Mouse (Mus musculus) lung, adult 2 months (tissue): ENCODE data around the gene Selenbp1. TPM values are rescaled to one million over a fixed set of nuclear protein-coding genes. Genes with fewer than 3 reads are reported as not detected.

Experiments used
- DNase-seq: peaks from one replicate; pipeline ENCODE4 v3.0.0; 2022
- H3K4me1 ChIP-seq: fragments of 200-500 bp; 2 replicates; pipeline ENCODE4 v1.6.1; 2011; ENCODE audit warnings: low read length; ENCODE audit not compliant: control insufficient read depth, insufficient read depth
- H3K4me3 ChIP-seq: fragments of 200-500 bp; replicated peaks from 2 replicates; pipeline ENCODE3; 2011; ENCODE audit warnings: low read depth, mild to moderate bottlenecking, control low read depth, low read length; ENCODE audit errors: extremely low read depth
- CTCF ChIP-seq: fragments of 200-500 bp; IDR thresholded peaks from 2 replicates; pipeline ENCODE4 v1.5.1; 2011; ENCODE audit warnings: mild to moderate bottlenecking, low read length, control low read depth; ENCODE audit not compliant: insufficient read depth
- POLR2A ChIP-seq: fragments of 200-500 bp; IDR thresholded peaks from 2 replicates; pipeline ENCODE4 v1.6.1; 2011; ENCODE audit warnings: low read depth, mild to moderate bottlenecking, control low read depth, low read length, borderline replicate concordance; ENCODE audit errors: extremely low read depth
- WGBS: fragments of 180-500 bp; shearing (Covaris S2); methylation state at CpG from one replicate; pipeline ENCODE4 v1.1.7; 2018; 5-methylcytosine and 5-hydroxymethylcytosine counted together
- polyA plus RNA-seq: library from polyadenylated mRNA; depleted of rRNA; stranded (reverse); fragments of >200 nt; gene quantifications from 2 replicates; pipeline ENCODE4 v1.2.3, GENCODE M21; 2012

Selenbp1 gene
- polyA plus RNA-seq, 1 experiment = 921 TPM

- TF ChIP-seq POLR2A = no peak
- TF ChIP-seq CTCF = no peak
- 7% methylated on average over 9 of the region's 9 CpGs for WGBS
These were observed 20.5 kb downstream of the Selenbp1 start for GRCm38 (mm10) chr3:94953384-94953763.

DNA sequence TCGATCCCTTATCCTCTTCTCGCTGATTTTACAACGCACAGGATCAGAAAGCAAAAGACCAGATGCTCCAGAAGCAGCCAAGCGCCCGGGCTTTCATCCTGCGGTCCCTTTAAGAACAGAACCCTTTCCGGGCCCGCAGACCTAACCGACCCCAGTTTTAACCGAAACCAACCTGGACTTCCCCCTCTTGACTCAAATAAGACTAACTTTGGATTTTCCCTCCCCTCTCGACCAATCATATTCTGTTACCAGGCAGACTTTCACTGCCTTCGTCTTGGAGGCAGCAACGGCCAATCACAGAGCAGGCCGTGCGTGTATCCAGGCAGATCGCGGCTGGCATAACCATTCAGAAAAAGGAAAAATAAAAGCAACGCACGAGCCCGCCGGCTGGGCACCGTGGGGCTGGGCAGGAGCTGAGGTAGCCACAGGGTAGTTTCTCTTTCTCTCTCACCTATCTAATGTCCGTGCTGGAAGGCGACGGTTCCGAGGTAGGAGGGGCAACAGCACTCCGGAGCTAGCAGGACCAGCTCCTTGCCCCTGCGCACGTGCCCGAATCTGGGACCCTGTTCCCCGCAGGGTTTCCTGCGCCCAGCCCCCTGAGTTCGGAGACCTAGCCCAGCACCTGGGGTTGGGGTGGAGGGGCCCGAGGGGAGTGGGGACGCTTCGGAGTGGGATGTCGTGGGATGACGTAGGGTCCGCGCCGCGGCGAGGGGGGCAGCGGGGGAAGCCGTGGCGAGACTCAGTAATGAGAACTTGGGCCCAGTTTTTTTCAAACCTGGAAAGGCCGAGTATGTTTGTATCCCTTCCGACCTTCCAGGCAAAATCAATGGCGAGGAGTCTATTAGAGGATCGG, 21.1 kb downstream of the Selenbp1 start, which contains the start of gene Rfx5:
Gene Rfx5, plus strand, starts transcription at position 312 of the 853 bp plus-strand sequence.
- under 1% methylated on average over 50 of the region's 50 CpGs for WGBS
- TF ChIP-seq CTCF (no peak), POLR2A (peak; percentile 74; the same call in 1 of the 2 replicates)
- peak; percentile 91 for DNase-seq
- Histone ChIP-seq H3K4me1 (peaks cover 6% of the 10 kb centered on the region), H3K4me3 (peak within 1 kb of the TSS; percentile 89)

More at GRCm38 (mm10) chr3:94953384-94953763, 20.5 kb downstream of the Selenbp1 start:
- Histone ChIP-seq H3K4me3 (peak overlapping the region; percentile 89), H3K4me1 (peaks cover 6% of the 10 kb centered on the region)
- no peak for DNase-seq

- peaks cover 6% of the 10 kb centered on the region; the same call in 1 of the 2 replicates for H3K4me1 ChIP-seq
- DNase-seq = no peak
- H3K4me3 ChIP-seq = no peak overlapping the region
- TF ChIP-seq CTCF = no peak
- no peak for TF ChIP-seq POLR2A
- 90% methylated on average over 8 of the region's 8 CpGs for WGBS
These were observed 25.4 kb downstream of the Selenbp1 start for GRCm38 (mm10) chr3:94958295-94958694.

DNA sequence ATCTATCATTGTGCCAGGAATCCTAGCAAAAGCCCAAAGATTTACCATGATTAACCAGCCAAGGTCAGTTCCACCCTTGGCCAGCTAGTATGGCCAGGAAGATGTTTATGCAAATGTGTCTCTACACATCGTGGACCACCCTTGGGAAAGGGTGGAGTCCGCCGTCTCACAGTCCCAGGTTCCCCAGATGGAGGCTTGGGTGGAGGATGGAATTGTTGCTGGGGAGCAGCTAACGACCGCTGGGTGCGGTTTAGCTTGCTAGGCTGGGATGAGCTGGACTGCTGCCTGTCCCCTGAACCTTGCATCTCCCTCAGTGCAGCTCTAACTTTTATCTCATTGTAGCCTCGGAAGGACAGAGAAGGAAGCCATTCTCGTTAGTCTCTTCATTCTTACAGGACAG, 27.0 kb downstream of the Selenbp1 start:
- DNase-seq = no peak
- no peak overlapping the region for H3K4me3 ChIP-seq
- TF ChIP-seq POLR2A (no peak), CTCF (no peak)
- WGBS = 47% methylated on average over 8 of the region's 8 CpGs
- H3K4me1 ChIP-seq = peaks cover 3% of the 10 kb centered on the region; the same call in 1 of the 2 replicates

DNA sequence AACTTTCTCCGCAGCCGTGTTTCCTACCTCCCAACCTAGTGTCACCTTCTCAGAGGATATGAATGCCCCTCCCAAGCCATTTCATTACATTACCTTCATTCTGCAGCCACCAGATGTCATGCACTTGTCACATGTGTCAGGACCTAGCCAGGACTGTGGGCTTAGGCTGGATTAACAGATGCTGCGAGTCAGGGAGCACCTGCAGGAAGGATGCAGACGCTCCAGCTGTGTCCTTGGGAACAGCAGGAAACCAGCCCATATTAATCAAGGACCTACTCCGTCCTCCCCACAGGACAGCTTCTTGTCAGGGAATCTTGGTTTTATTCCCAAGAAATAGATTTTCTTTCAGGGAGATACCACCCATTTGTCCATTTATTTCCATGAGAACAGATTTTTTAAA, 27.5 kb downstream of the Selenbp1 start:
- TF ChIP-seq POLR2A = peak; percentile 14; the same call in 1 of the 2 replicates
- no peak for TF ChIP-seq CTCF
- Histone ChIP-seq H3K4me1 (no peaks in the 10 kb centered on the region), H3K4me3 (no peak overlapping the region)
- WGBS = 53% methylated on average over 5 of the region's 5 CpGs
- no peak for DNase-seq

GRCm38 (mm10) chr3:94964989-94965388, 32.1 kb downstream of the Selenbp1 start:
- DNase-seq = no peak
- 97% methylated on average over 1 of the region's 1 CpGs for WGBS
- TF ChIP-seq CTCF = no peak
- no peak for TF ChIP-seq POLR2A

GRCm38 (mm10) chr3:94965878-94966277, 33.0 kb downstream of the Selenbp1 start:
- Histone ChIP-seq H3K4me3 (no peak overlapping the region), H3K4me1 (no peaks in the 10 kb centered on the region)
- TF ChIP-seq CTCF = no peak
- TF ChIP-seq POLR2A = no peak
- 57% methylated on average over 1 of the region's 1 CpGs for WGBS
- no peak for DNase-seq

More at GRCm38 (mm10) chr3:94964989-94965388, 32.1 kb downstream of the Selenbp1 start:
- H3K4me1 ChIP-seq = no peaks in the 10 kb centered on the region
- H3K4me3 ChIP-seq = no peak overlapping the region

DNA sequence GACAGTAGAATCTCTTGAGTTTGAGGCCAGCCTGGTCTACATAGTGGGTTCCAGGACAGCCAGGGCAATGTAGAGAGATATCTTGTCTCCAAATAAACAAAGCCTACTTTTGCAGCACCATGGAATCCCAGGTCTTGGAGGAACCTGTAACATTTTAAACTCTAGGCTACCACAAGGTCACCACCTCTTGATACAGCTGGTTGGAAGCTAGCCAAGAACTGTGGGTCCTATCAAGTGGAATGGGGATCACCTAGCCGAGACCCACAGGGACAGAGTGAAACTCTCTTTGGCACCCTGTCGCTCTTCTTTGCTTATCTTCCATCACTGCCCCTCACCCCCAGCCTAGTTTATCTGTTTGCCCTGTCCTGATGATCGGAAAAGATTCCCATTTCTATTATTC, 39.7 kb downstream of the Selenbp1 start:
- 85% methylated on average over 3 of the region's 3 CpGs for WGBS
- no peak for TF ChIP-seq POLR2A
- no peak for TF ChIP-seq CTCF

DNA sequence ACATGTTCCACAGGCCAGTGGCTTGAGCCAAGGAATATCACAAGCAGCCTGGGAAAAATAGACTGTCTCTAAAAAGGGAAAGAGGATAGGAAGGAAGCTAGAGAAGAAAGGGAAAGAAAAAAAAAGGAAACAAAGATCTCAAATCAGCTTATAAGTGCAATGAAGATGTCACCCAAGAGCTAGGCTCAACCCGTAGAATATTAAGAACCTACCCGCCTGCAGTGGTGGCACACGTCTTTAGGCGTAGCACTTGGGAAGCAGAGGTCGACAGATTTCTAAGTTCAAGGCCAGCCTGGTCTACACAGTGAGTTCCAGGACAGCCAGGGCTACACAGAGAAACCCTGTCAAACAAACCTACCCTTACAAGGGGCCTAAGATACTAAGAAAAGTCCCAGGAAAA, 40.8 kb downstream of the Selenbp1 start:
- DNase-seq = no peak
- Histone ChIP-seq H3K4me1 (peaks cover 8% of the 10 kb centered on the region; the same call in 1 of the 2 replicates), H3K4me3 (no peak overlapping the region)
- WGBS = 85% methylated on average over 5 of the region's 5 CpGs
- TF ChIP-seq POLR2A (no peak), CTCF (no peak)

More for the DNA sequence above, 39.7 kb downstream of the Selenbp1 start:
- H3K4me3 ChIP-seq = no peak overlapping the region
- H3K4me1 ChIP-seq = peaks cover 8% of the 10 kb centered on the region; the same call in 1 of the 2 replicates
- DNase-seq = no peak

DNA sequence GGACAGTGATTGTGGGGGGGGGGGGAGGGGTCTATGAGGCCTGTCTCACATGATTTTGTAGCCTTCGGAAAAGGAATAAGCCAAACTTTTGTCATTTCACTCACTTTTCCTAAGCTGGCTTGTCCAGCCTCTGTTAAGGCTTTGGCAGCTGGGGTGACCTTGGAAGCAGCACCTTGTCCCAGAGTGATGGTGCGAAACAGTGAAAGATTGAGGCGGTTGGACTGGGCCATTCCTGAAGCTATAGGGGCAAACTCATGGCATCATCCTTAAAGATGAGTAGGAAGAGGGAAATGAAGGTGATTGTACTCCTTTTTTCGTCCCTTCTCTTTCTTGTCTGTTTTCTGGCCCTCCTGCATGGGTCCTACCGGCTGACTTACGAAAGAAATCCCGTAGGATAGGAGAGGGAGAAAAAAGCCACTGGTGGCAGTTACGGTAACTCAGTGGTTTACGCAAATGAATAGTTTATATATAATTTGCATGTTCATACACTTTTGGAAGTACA, 41.2 kb downstream of the Selenbp1 start:
- Histone ChIP-seq H3K4me1 (peaks cover 8% of the 10 kb centered on the region; the same call in 1 of the 2 replicates), H3K4me3 (peak overlapping the region; percentile 31)
- no peak for DNase-seq
- no peak for TF ChIP-seq POLR2A
- TF ChIP-seq CTCF = no peak
- 20% methylated on average over 9 of the region's 9 CpGs for WGBS
